Comparison of ENCODE assay signal across 21 mouse cellular contexts in genomic region chr6:99534211-99534745, GRCm38 (mm10). TPM values are rescaled to one million over a fixed set of nuclear protein-coding genes. Genes with fewer than 3 reads are reported as not detected.
DNase-seq lines count a peak whose midpoint lies in the region; ATAC-seq and TF ChIP-seq lines count a peak whose summit lies in the region.
"Had no signal": no experiment of that assay in that cellular context is flagged by ENCODE, and none has a peak within 500 bp of the region (broad histone marks: within the 10 kb centered on the region; RNA-seq: fewer than 3 reads in every experiment).

No protein-coding gene starts in this region.

- no peak for DNase-seq in hindbrain, embryonic 10.5 days (ENCODE audit: low spot score)
- peak; percentile 82 for DNase-seq in brain, adult 2 months (ENCODE audit: low read depth, low spot score)
- DNase-seq in cerebellum, adult 2 months, result peak; percentile 46 to 72
- peak; percentile 53 to 65 for DNase-seq in cerebellum, postnatal 25 days
- DNase-seq in left cerebral cortex, postnatal 25 days (ENCODE audit: low spot score in 2 of 2), result no peak
- DNase-seq in layer of hippocampus, adult 2 months (ENCODE audit: low spot score in 2 of 2), result no peak
- DNase-seq: adrenal gland, adult 8-10 months; gastrocnemius, postnatal 10 days; heart, adult 2 months; kidney, postnatal 36 days; lung, adult 18-20 months; lung, postnatal 10 days; right cerebral cortex, postnatal 14 days had no signal

- intact Hi-C loops in left cerebral cortex, postnatal 25 days (cut with DNase I), result no loop called here

- H3K4me3 ChIP-seq in hindbrain, embryonic 16.5 days (ENCODE audit: low read length), result no peak overlapping the region
- H3K4me3 ChIP-seq in hindbrain, embryonic 10.5 days, result no peak overlapping the region
- H3K4me3 ChIP-seq in cerebellum, adult 2 months (replicated peaks; ENCODE audit: insufficient read depth, low read depth, low read length), result no peak overlapping the region
- no peak overlapping the region for H3K4me3 ChIP-seq in layer of hippocampus, adult 2 months
- H3K4me3 ChIP-seq: forebrain, embryonic 15.5 days; heart, adult 2 months; hindbrain, embryonic 15.5 days; kidney, embryonic 15.5 days; limb, embryonic 13.5 days; liver, embryonic 12.5 days; midbrain, embryonic 10.5 days had no signal

- no peak for TF ChIP-seq CTCF in cerebellum, adult 2 months (IDR thresholded peaks at IDR 0.05; ENCODE audit: borderline replicate concordance, insufficient read depth, low read depth, low read length)
- no peak for TF ChIP-seq CTCF in layer of hippocampus, adult 2 months (conservative IDR thresholded peaks at IDR 0.05)

- no peak overlapping the region for H3K4me2 ChIP-seq in hindbrain, embryonic 16.5 days (ENCODE audit: low read length)
- H3K4me2 ChIP-seq: forebrain, embryonic 15.5 days; hindbrain, embryonic 15.5 days; kidney, embryonic 15.5 days; limb, embryonic 13.5 days; liver, embryonic 12.5 days had no signal

- WGBS in hindbrain, embryonic 16.5 days, result 48% methylated on average over 5 of the region's 5 CpGs
- 65% methylated on average over 5 of the region's 5 CpGs for WGBS in hindbrain, embryonic 10.5 days
- WGBS in cerebellum, adult 2 months, result 12% methylated on average over 5 of the region's 5 CpGs

- H3K27me3 ChIP-seq in hindbrain, embryonic 16.5 days (replicated peaks; ENCODE audit: control insufficient read depth, insufficient read depth, low read length), result no peaks in the 10 kb centered on the region
- H3K27me3 ChIP-seq in hindbrain, embryonic 10.5 days (ENCODE audit: insufficient read depth, poor library complexity, severe bottlenecking), result no peaks in the 10 kb centered on the region
- H3K27me3 ChIP-seq in cerebellum, adult 2 months (ENCODE audit: control insufficient read depth, insufficient read depth, low read length), result no peaks in the 10 kb centered on the region
- H3K27me3 ChIP-seq: forebrain, embryonic 15.5 days; hindbrain, embryonic 15.5 days; kidney, embryonic 15.5 days; limb, embryonic 13.5 days; liver, embryonic 12.5 days had no signal

- H3K4me1 ChIP-seq in hindbrain, embryonic 16.5 days (ENCODE audit: control insufficient read depth, insufficient read depth, low read depth, low read length), result no peaks in the 10 kb centered on the region
- H3K4me1 ChIP-seq in hindbrain, embryonic 10.5 days (replicated peaks), result no peaks in the 10 kb centered on the region
- H3K4me1 ChIP-seq in cerebellum, adult 2 months (ENCODE audit: control insufficient read depth, insufficient read depth, low read length), result peaks cover 5% of the 10 kb centered on the region
- H3K4me1 ChIP-seq: forebrain, embryonic 15.5 days; hindbrain, embryonic 15.5 days; kidney, embryonic 15.5 days; midbrain, embryonic 10.5 days had no signal

- no peaks in the 10 kb centered on the region for H3K9me3 ChIP-seq in hindbrain, embryonic 16.5 days (ENCODE audit: control insufficient read depth, low read length)
- H3K9me3 ChIP-seq in hindbrain, embryonic 10.5 days, result no peaks in the 10 kb centered on the region
- H3K9me3 ChIP-seq: forebrain, embryonic 15.5 days; hindbrain, embryonic 15.5 days; kidney, embryonic 15.5 days; limb, embryonic 13.5 days; liver, embryonic 12.5 days; midbrain, embryonic 10.5 days had no signal

- no peak overlapping the region for H3K27ac ChIP-seq in hindbrain, embryonic 16.5 days (ENCODE audit: low read depth, low read length)
- no peak overlapping the region for H3K27ac ChIP-seq in hindbrain, embryonic 10.5 days
- peak overlapping the region; percentile 72 for H3K27ac ChIP-seq in cerebellum, adult 2 months (ENCODE audit: insufficient read depth, low read length)
- no peak overlapping the region for H3K27ac ChIP-seq in layer of hippocampus, adult 2 months
- H3K27ac ChIP-seq: forebrain, embryonic 15.5 days; heart, adult 2 months; hindbrain, embryonic 15.5 days; kidney, embryonic 15.5 days; limb, embryonic 13.5 days; liver, embryonic 12.5 days; midbrain, embryonic 10.5 days had no signal

- TF ChIP-seq POLR2A in cerebellum, adult 2 months (IDR thresholded peaks at IDR 0.05; ENCODE audit: borderline replicate concordance, insufficient read depth, low read length), result no peak

- no peaks in the 10 kb centered on the region for H3K36me3 ChIP-seq in hindbrain, embryonic 16.5 days (ENCODE audit: control insufficient read depth, insufficient read depth, low read length)
- no peaks in the 10 kb centered on the region for H3K36me3 ChIP-seq in hindbrain, embryonic 10.5 days
- H3K36me3 ChIP-seq: forebrain, embryonic 15.5 days; hindbrain, embryonic 15.5 days; kidney, embryonic 15.5 days; limb, embryonic 13.5 days; liver, embryonic 12.5 days; midbrain, embryonic 10.5 days had no signal

- no peak overlapping the region for H3K9ac ChIP-seq in hindbrain, embryonic 16.5 days (ENCODE audit: low read depth, low read length)
- H3K9ac ChIP-seq: forebrain, embryonic 15.5 days; hindbrain, embryonic 15.5 days; kidney, embryonic 15.5 days; limb, embryonic 13.5 days; liver, embryonic 12.5 days had no signal

- ATAC-seq in hindbrain, embryonic 16.5 days, result 0 out of 2 replicates have a peak, but pooled peaks have one; percentile 37
- ATAC-seq: forebrain, embryonic 15.5 days; intestine, embryonic 16.5 days; liver, embryonic 12.5 days had no signal

RNA-seq across cellular contexts. Expression of gene Foxp1, which starts 11.8 kb away (rescaled TPM):
- 47.8 and 63.7 TPM in 2 replicates for polyA plus RNA-seq in hindbrain, embryonic 16.5 days (2015; fragmentation: Nextera tagmentation; extraction: Ambion mirVana)
- polyA plus RNA-seq in hindbrain, embryonic 10.5 days (2016; fragmentation: Nextera tagmentation; extraction: Ambion mirVana), result 64.3 and 67.1 TPM in 2 replicates
- polyA plus RNA-seq in cerebellum, adult 2 months (2012; rRNA removed), result 21.0 and 22.0 TPM in 2 replicates
- 100 to 1,000 TPM; 132 to 157 TPM for total RNA-seq in left cerebral cortex, postnatal 25 days (2021)
- total RNA-seq in layer of hippocampus, adult 2 months (2021), result 10 to 100 TPM; 88.5 to 93.5 TPM

Comparison
In these comparisons a context has a peak if more than half of its experiments do, and no peak if none do; other contexts are left out.
1. DNase-seq: peak in brain, adult 2 months (single experiment), cerebellum, adult 2 months (2 of 2) and cerebellum, postnatal 25 days (2 of 2); none in hindbrain, embryonic 10.5 days (single experiment), left cerebral cortex, postnatal 25 days (0 of 2) and layer of hippocampus, adult 2 months (0 of 2).